Mouse (Mus musculus): ENCODE data around the gene Sema4a. TPM values are rescaled to one million over a fixed set of nuclear protein-coding genes. Genes with fewer than 3 reads are reported as not detected.

The Sema4a gene
- polyA plus RNA-seq, 1 experiment, result 2.3 TPM

DNA sequence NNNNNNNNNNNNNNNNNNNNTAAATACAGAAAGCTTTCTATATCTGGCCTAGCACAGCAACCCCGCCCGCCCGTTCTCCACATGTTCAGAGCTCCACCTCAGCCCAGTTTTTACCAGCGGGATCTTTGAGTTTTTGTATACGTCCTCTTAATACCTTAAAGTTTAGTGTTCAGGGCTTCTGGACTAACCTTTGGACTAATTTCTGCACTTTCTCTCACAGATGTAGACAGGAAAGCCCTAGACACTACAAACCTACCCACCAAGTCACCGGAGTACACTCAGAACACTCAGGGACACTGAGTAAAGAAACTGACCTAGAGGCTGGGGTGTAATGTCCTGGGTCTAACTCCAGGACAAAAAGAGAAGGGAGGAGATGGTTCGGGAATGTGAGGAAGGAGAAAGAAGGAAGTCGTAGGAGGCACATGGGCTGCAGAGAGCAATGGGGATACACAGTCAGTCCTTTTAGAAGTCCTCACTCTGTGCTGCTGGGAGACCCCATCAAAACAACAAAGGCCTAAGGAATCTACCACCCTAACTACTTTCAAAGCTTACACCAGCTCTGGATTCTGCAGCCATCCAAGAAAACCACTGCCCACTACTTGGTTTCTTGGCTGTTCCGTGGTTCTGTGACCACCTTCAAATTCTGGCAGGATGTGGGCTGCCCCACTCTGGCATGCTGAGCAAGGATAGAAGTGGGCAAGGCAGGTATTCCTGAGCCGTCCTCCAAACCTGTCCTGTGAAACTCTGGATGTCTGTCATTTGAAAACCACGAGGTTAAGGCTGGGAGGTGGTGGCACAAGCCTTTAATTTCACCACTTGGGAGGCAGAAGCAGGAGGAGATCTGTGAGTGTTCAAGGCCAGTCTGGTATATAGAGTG is 33.0 kb upstream of the Sema4a start:
- Histone ChIP-seq H3K4me1 (ENCODE audit: control insufficient read depth, insufficient read depth, low read length) (peaks cover 12% of the 10 kb centered on the region), H3K27me3 (ENCODE audit: control insufficient read depth, insufficient read depth, low read length, poor library complexity, severe bottlenecking) (no peaks in the 10 kb centered on the region), H3K36me3 (ENCODE audit: control insufficient read depth, insufficient read depth, low read length, poor library complexity, severe bottlenecking) (no peaks in the 10 kb centered on the region), H3K27ac (ENCODE audit: insufficient read depth, low read length) (peak overlapping the region; percentile 74), H3K9ac (ENCODE audit: low read depth, poor library complexity, severe bottlenecking) (peak overlapping the region; percentile 62), H3K9me3 (replicated peaks; ENCODE audit: control insufficient read depth, insufficient read depth, low read length, poor library complexity, severe bottlenecking) (no peaks in the 10 kb centered on the region), H3K4me3 (ENCODE audit: low read depth, low read length) (no peak overlapping the region)
- TF ChIP-seq EP300 (IDR thresholded peaks at IDR 0.05; ENCODE audit: insufficient read depth, low read depth, low read length) (no peak), CTCF (IDR thresholded peaks at IDR 0.05; ENCODE audit: low read depth, low read length) (no peak), POLR2A (IDR thresholded peaks at IDR 0.05; ENCODE audit: insufficient read depth, low read length) (no peak)

DNA sequence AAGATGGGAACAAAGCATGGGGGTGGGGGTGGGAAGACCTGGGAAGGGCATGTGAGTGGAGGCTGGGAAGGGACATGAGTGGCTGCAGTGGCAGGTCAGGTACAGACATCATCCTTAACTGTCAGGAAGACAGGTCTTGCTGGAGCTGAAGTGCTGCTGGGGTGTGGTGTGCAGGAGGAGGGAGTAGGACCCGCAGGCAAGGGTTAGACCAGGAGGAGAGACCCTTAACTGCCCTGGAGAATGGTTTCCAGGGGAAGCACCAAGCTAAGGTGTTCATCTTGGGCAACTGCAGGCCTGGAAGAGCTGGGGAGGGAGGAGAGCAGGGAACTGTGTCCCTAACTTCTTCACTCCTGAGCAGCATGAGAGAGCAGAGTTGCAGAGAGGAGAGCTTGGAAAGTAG is 26.4 kb upstream of the Sema4a start:
- no peaks in the 10 kb centered on the region for H3K9me3 ChIP-seq (replicated peaks; ENCODE audit: control insufficient read depth, insufficient read depth, low read length, poor library complexity, severe bottlenecking)
- H3K36me3 ChIP-seq (ENCODE audit: control insufficient read depth, insufficient read depth, low read length, poor library complexity, severe bottlenecking), result no peaks in the 10 kb centered on the region; the same call in 1 of the 2 replicates
- H3K4me1 ChIP-seq (ENCODE audit: control insufficient read depth, insufficient read depth, low read length), result peaks cover 8% of the 10 kb centered on the region
- H3K9ac ChIP-seq (ENCODE audit: low read depth, poor library complexity, severe bottlenecking), result no peak overlapping the region
- no peaks in the 10 kb centered on the region for H3K27me3 ChIP-seq (ENCODE audit: control insufficient read depth, insufficient read depth, low read length, poor library complexity, severe bottlenecking)
- no peak overlapping the region for H3K27ac ChIP-seq (ENCODE audit: insufficient read depth, low read length)
- H3K4me3 ChIP-seq (ENCODE audit: low read depth, low read length), result no peak overlapping the region
- TF ChIP-seq CTCF (IDR thresholded peaks at IDR 0.05; ENCODE audit: low read depth, low read length), result no peak

DNA sequence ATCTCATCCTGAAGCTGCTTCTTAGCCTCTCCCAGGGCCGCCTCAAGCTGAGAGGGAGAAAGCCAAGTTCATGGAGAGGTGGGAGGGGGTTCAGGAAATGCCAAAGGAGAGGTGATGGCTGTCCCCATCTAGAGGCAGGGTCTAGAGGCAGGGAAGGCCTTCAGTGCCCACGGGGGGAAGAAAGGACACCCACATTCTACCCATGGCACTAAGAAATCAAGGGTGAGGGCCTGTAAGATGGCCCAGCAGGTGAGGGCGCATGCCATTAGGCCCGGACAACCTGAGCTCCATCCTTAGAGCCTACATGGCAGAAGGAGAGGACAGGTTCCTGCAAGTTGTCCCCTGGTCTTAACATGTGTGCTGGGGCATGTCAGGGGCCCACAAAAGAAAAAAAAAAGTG is 25.9 kb upstream of the Sema4a start:
- Histone ChIP-seq H3K27ac (ENCODE audit: insufficient read depth, low read length) (no peak overlapping the region), H3K9me3 (replicated peaks; ENCODE audit: control insufficient read depth, insufficient read depth, low read length, poor library complexity, severe bottlenecking) (no peaks in the 10 kb centered on the region), H3K4me1 (ENCODE audit: control insufficient read depth, insufficient read depth, low read length) (peaks cover 8% of the 10 kb centered on the region), H3K4me3 (ENCODE audit: low read depth, low read length) (no peak overlapping the region), H3K9ac (ENCODE audit: low read depth, poor library complexity, severe bottlenecking) (no peak overlapping the region), H3K27me3 (ENCODE audit: control insufficient read depth, insufficient read depth, low read length, poor library complexity, severe bottlenecking) (no peaks in the 10 kb centered on the region), H3K36me3 (ENCODE audit: control insufficient read depth, insufficient read depth, low read length, poor library complexity, severe bottlenecking) (no peaks in the 10 kb centered on the region; the same call in 1 of the 2 replicates)
- no peak for TF ChIP-seq POLR2A (IDR thresholded peaks at IDR 0.05; ENCODE audit: insufficient read depth, low read length)
- TF ChIP-seq EP300 (IDR thresholded peaks at IDR 0.05; ENCODE audit: insufficient read depth, low read depth, low read length), result no peak
- TF ChIP-seq CTCF (IDR thresholded peaks at IDR 0.05; ENCODE audit: low read depth, low read length), result no peak

DNA sequence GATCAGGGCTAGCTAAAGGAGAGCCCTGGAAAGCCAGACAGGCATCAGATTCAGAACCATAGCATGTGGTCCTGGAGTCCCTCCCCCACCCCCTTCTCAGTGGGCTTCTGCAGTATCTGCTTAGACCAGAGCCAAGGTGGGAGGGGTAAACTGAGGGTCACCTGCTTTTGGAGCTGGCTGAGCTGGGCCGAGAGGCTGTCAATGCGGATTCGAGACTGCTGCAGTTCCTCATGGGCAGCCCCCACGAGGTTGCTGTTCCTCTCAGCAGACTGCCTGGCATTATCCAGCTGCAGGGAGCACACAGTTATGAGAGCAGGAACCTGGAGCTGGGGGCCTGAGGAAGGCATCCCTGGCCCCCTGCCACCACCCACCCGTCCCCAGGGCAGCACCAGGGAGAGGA is 25.1 kb upstream of the Sema4a start:
- no peak for TF ChIP-seq EP300 (IDR thresholded peaks at IDR 0.05; ENCODE audit: insufficient read depth, low read depth, low read length)
- no peak for TF ChIP-seq POLR2A (IDR thresholded peaks at IDR 0.05; ENCODE audit: insufficient read depth, low read length)
- TF ChIP-seq CTCF (IDR thresholded peaks at IDR 0.05; ENCODE audit: low read depth, low read length), result no peak
- peaks cover 8% of the 10 kb centered on the region for H3K4me1 ChIP-seq (ENCODE audit: control insufficient read depth, insufficient read depth, low read length)
- H3K4me3 ChIP-seq (ENCODE audit: low read depth, low read length), result no peak overlapping the region
- H3K27me3 ChIP-seq (ENCODE audit: control insufficient read depth, insufficient read depth, low read length, poor library complexity, severe bottlenecking), result no peaks in the 10 kb centered on the region
- H3K9me3 ChIP-seq (replicated peaks; ENCODE audit: control insufficient read depth, insufficient read depth, low read length, poor library complexity, severe bottlenecking), result no peaks in the 10 kb centered on the region
- H3K36me3 ChIP-seq (ENCODE audit: control insufficient read depth, insufficient read depth, low read length, poor library complexity, severe bottlenecking), result no peaks in the 10 kb centered on the region; the same call in 1 of the 2 replicates
- H3K9ac ChIP-seq (ENCODE audit: low read depth, poor library complexity, severe bottlenecking), result no peak overlapping the region
- no peak overlapping the region for H3K27ac ChIP-seq (ENCODE audit: insufficient read depth, low read length)

DNA sequence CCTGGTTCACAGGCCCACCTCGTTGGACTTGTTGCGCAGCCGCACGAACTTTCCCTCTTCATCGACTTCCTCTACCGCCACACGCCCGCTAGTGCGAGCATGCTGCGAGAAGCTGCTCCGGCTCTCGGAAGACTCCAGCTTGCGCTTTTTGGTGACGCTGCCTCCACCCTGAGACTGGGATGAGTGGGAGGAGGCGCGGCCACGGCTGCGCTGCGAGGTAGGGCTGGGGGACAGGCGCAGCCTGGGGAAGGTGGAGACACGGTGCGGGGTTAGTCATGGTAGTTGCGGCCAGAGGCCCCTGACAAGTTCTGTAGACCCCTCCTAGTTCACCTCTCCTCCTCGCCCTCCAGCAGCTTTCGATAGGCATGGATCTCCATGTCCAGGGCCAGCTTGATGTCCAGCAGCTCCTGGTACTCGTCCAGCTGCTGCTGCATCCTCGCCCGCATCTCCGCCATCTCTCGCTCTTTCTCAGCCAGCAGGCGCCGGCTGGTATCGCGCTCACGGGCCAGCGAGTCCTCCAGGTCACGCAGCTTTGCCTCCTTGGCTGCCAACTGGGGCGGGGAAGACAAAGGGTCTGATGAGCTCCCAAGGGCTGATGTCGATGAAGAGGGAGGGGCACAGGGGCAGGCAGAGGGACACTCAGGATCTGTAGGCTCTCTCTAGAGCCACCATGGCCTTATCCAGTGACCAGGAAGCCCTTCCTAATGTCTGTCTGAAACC is 23.8 kb upstream of the Sema4a start:
- TF ChIP-seq CTCF (IDR thresholded peaks at IDR 0.05; ENCODE audit: low read depth, low read length), result no peak
- TF ChIP-seq EP300 (IDR thresholded peaks at IDR 0.05; ENCODE audit: insufficient read depth, low read depth, low read length), result no peak
- no peak for TF ChIP-seq POLR2A (IDR thresholded peaks at IDR 0.05; ENCODE audit: insufficient read depth, low read length)
- no peak overlapping the region for H3K27ac ChIP-seq (ENCODE audit: insufficient read depth, low read length)
- peak overlapping the region; percentile 48 for H3K4me3 ChIP-seq (ENCODE audit: low read depth, low read length)
- H3K27me3 ChIP-seq (ENCODE audit: control insufficient read depth, insufficient read depth, low read length, poor library complexity, severe bottlenecking), result no peaks in the 10 kb centered on the region
- peak overlapping the region; percentile 21 for H3K9ac ChIP-seq (ENCODE audit: low read depth, poor library complexity, severe bottlenecking)
- peaks cover 6% of the 10 kb centered on the region for H3K4me1 ChIP-seq (ENCODE audit: control insufficient read depth, insufficient read depth, low read length)
- H3K36me3 ChIP-seq (ENCODE audit: control insufficient read depth, insufficient read depth, low read length, poor library complexity, severe bottlenecking), result no peaks in the 10 kb centered on the region; the same call in 1 of the 2 replicates
- H3K9me3 ChIP-seq (replicated peaks; ENCODE audit: control insufficient read depth, insufficient read depth, low read length, poor library complexity, severe bottlenecking), result no peaks in the 10 kb centered on the region

DNA sequence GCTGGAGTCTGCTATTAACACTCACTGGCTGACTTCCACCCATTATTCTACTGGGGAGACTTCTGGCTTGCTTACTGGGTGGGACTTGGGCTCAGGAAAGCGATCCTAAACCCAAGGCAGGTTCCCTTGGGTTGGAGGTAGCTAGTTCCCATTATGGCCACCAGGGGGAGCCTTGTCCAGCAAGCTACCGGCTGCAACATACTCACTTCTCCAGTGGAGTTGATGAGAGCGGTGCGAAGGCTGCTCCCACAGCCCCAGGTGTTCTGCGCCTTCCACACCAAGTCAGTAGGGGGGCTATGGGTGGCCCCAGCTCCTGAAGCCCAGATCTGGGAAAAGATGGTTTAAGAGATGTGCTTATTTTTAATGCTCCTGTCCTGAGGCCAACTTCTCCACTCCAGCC is 22.6 kb upstream of the Sema4a start:
- peaks cover 2% of the 10 kb centered on the region for H3K4me1 ChIP-seq (ENCODE audit: control insufficient read depth, insufficient read depth, low read length)
- no peak overlapping the region for H3K9ac ChIP-seq (ENCODE audit: low read depth, poor library complexity, severe bottlenecking)
- no peak overlapping the region for H3K4me3 ChIP-seq (ENCODE audit: low read depth, low read length)
- no peaks in the 10 kb centered on the region; the same call in 1 of the 2 replicates for H3K36me3 ChIP-seq (ENCODE audit: control insufficient read depth, insufficient read depth, low read length, poor library complexity, severe bottlenecking)
- H3K9me3 ChIP-seq (replicated peaks; ENCODE audit: control insufficient read depth, insufficient read depth, low read length, poor library complexity, severe bottlenecking), result no peaks in the 10 kb centered on the region
- H3K27ac ChIP-seq (ENCODE audit: insufficient read depth, low read length), result no peak overlapping the region
- no peak for TF ChIP-seq EP300 (IDR thresholded peaks at IDR 0.05; ENCODE audit: insufficient read depth, low read depth, low read length)
- peak; percentile 90 for TF ChIP-seq CTCF (IDR thresholded peaks at IDR 0.05; ENCODE audit: low read depth, low read length)
- H3K27me3 ChIP-seq (ENCODE audit: control insufficient read depth, insufficient read depth, low read length, poor library complexity, severe bottlenecking), result no peaks in the 10 kb centered on the region
